Mouse (Mus musculus): ENCODE results near the gene Speer4c. TPM values are rescaled to one million over a fixed set of nuclear protein-coding genes. Genes with fewer than 3 reads are reported as not detected.

Gene Speer4c
- total RNA-seq, 2 experiments from 2014 or later: not detected

Other genes starting within 250 kb of the Speer4c start
- not detected in 2 replicates for gene Gm21149, start 237.7 kb downstream of the Speer4c start, total RNA-seq (2015; ENCODE audit: low replicate concordance)
- not detected in 2 replicates for gene Gm21149, start 237.7 kb downstream of the Speer4c start, total RNA-seq (2017; ENCODE audit: low replicate concordance)
- not detected in 2 replicates for gene Gm21190, start 185.0 kb downstream of the Speer4c start, total RNA-seq (2015; ENCODE audit: low replicate concordance)
- not detected in 2 replicates for gene Gm21190, start 185.0 kb downstream of the Speer4c start, total RNA-seq (2017; ENCODE audit: low replicate concordance)
- not detected in 2 replicates for gene Gm21083, start 136.9 kb downstream of the Speer4c start, total RNA-seq (2015; ENCODE audit: low replicate concordance)
- not detected in 2 replicates for gene Gm21083, start 136.9 kb downstream of the Speer4c start, total RNA-seq (2017; ENCODE audit: low replicate concordance)
- gene Speer4d, start 95.2 kb downstream of the Speer4c start, total RNA-seq (2015; ENCODE audit: low replicate concordance): not detected in 2 replicates
- gene Speer4d, start 95.2 kb downstream of the Speer4c start, total RNA-seq (2017; ENCODE audit: low replicate concordance): not detected in 2 replicates
- gene 4930572O03Rik, start 57.2 kb downstream of the Speer4c start, total RNA-seq (2015; ENCODE audit: low replicate concordance): not detected in 2 replicates
- not detected in 2 replicates for gene 4930572O03Rik, start 57.2 kb downstream of the Speer4c start, total RNA-seq (2017; ENCODE audit: low replicate concordance)
- 0.72 and 2.1 TPM in 2 replicates for gene Cacna2d1, start 220.4 kb upstream of the Speer4c start, total RNA-seq (2015; ENCODE audit: low replicate concordance)
- gene Cacna2d1, start 220.4 kb upstream of the Speer4c start, total RNA-seq (2017; ENCODE audit: low replicate concordance): 0.26 and 1.5 TPM in 2 replicates

All from erythroid progenitor cell, adult 5-6 weeks (primary cell).